Mouse (Mus musculus) stomach, postnatal 0 days (tissue): ENCODE results near the gene Ptpn13.

Source experiments
- CTCF ChIP-seq: IDR thresholded peaks from 2 replicates; pipeline ENCODE4 v1.5.1; 2016; ENCODE audit warnings: antibody characterized with exemption, low read depth, mild to moderate bottlenecking, moderate library complexity
- EP300 ChIP-seq: optimal IDR thresholded peaks from 2 replicates; pipeline ENCODE3; 2016; ENCODE audit warnings: antibody characterized with exemption

- TF ChIP-seq CTCF (no peak), EP300 (no peak)
Observed at GRCm38 (mm10) chr5:103624831-103625230, 199.8 kb downstream of the Ptpn13 start.
